Mouse (Mus musculus): ENCODE results near the gene Cdkl1. TPM values are rescaled to one million over a fixed set of nuclear protein-coding genes. Genes with fewer than 3 reads are reported as not detected.

Gene Cdkl1
- polyA plus RNA-seq, 1 experiment: 99.0 TPM

DNA sequence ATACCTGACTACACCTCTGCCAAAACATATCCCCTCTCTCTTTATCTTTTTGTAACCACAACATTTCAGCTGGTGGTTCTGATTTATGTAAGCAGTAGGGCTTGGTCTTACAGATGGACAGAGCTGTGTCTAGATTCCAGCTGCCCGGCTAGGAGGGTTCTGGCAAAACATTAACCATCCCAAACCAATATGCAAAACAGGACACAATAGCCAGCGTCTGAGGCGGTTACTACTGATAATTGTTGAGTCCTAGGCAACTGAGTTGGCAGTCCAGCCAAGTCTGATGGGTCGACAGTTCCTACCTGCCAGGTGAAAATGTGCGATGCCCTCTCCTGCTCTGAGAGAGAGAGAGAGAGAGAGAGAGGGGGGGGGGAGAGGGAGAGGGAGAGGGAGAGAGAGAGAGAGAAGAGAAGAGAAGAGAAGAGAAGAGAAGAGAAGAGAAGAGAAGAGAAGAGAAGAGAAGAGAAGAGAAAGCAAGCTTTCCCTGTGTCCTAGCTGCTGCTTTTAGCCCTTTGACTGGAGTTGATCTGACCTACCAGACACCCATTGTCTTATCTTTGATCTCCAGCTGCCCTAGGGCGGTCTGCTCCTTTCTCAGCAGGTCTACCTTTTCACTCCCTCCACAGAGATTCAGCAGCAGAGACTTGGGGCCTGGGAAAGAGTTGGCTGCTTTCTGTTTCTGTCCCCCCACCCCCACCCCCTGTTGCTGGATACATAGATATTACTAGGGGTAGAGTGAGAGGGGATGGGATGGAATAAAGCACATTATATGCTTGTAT, 7.6 kb downstream of the Cdkl1 start:
- 36% methylated on average over 6 of the region's 6 CpGs for WGBS
- DNase-seq: peak; percentile 94
- H3K4me3 ChIP-seq (ENCODE audit: insufficient read depth, low read depth, low read length): no peak overlapping the region
- H3K36me3 ChIP-seq (ENCODE audit: control insufficient read depth, insufficient read depth, low read length): no peaks in the 10 kb centered on the region; the same call in 1 of the 2 replicates
- H3K27me3 ChIP-seq (replicated peaks; ENCODE audit: control insufficient read depth, insufficient read depth, low read length): no peaks in the 10 kb centered on the region
- TF ChIP-seq POLR2A (IDR thresholded peaks at IDR 0.05; ENCODE audit: low read depth, low read length) (no peak), CTCF (conservative IDR thresholded peaks at IDR 0.05; ENCODE audit: insufficient read depth, insufficient read length, low read depth, low read length) (no peak)
- H3K4me1 ChIP-seq (ENCODE audit: control insufficient read depth, insufficient read depth, low read length): peaks cover 41% of the 10 kb centered on the region
- peak overlapping the region; percentile 98 for H3K27ac ChIP-seq (ENCODE audit: insufficient read depth, low read depth, low read length)

DNA sequence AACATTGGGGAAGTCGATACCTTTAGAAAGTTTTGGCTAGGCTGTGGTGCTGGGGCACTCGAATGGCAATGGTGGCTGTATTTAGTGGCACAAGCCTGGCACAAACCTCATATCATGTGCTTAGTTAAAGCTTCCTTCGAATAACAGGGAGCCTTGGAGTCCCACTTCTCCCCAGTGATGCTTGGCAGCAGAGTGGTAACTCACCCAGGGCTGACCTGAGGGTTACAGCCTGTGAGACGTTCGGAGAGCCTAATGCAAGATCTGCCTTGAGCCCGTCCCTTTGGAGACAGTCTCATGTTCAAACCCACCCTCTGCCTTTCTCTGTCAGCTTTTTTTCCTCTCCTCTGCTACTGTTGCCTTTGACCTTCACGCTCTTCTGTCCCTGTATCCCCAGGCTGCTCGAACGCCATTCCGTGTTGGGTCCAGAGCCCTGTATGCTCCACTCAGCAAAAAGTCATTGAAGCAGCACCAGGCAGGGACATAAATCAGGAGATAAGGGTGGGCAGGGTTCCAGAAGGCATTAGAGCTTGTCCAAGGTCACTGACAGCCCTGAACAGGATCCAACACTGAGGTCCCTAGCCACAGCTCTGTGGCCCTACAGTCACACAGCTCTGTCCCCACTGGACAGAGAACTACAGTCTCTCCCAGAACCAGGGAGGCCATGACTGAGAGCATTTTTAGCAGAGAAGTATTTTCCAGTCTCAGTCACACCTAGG, 9.0 kb downstream of the Cdkl1 start:
- DNase-seq: peak; percentile 97
- Histone ChIP-seq H3K4me3 (ENCODE audit: insufficient read depth, low read depth, low read length) (no peak overlapping the region), H3K27me3 (replicated peaks; ENCODE audit: control insufficient read depth, insufficient read depth, low read length) (no peaks in the 10 kb centered on the region), H3K4me1 (ENCODE audit: control insufficient read depth, insufficient read depth, low read length) (peaks cover 50% of the 10 kb centered on the region), H3K36me3 (ENCODE audit: control insufficient read depth, insufficient read depth, low read length) (no peaks in the 10 kb centered on the region; the same call in 1 of the 2 replicates), H3K27ac (ENCODE audit: insufficient read depth, low read depth, low read length) (peak overlapping the region; percentile 98)
- 16% methylated on average over 10 of the region's 10 CpGs for WGBS
- TF ChIP-seq POLR2A (IDR thresholded peaks at IDR 0.05; ENCODE audit: low read depth, low read length): peak; percentile 8
- TF ChIP-seq CTCF (conservative IDR thresholded peaks at IDR 0.05; ENCODE audit: insufficient read depth, insufficient read length, low read depth, low read length): no peak

DNA sequence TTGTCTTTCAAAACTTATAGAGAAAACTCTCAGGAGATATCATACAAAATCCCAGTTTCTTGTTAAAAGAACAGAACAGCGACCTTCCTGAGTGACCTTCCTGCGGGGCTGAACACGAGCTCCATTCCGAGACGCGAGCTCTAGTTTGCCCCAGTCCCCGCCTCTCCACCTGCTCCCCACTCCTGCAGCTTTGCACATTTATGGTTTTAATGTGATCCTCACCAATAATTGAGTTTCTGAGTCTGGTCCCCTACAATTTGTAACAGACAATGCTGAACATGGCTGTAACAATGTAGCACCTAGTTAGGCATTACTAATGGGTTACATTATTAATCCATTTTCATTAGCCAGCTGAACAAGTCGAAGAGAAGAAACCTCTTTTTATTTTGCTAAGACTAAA, 9.6 kb downstream of the Cdkl1 start:
- 38% methylated on average over 8 of the region's 8 CpGs for WGBS
- DNase-seq: peak; percentile 70
- TF ChIP-seq CTCF (conservative IDR thresholded peaks at IDR 0.05; ENCODE audit: insufficient read depth, insufficient read length, low read depth, low read length) (no peak), POLR2A (IDR thresholded peaks at IDR 0.05; ENCODE audit: low read depth, low read length) (no peak)
- Histone ChIP-seq H3K4me3 (ENCODE audit: insufficient read depth, low read depth, low read length) (no peak overlapping the region), H3K4me1 (ENCODE audit: control insufficient read depth, insufficient read depth, low read length) (peaks cover 56% of the 10 kb centered on the region), H3K27me3 (replicated peaks; ENCODE audit: control insufficient read depth, insufficient read depth, low read length) (no peaks in the 10 kb centered on the region), H3K36me3 (ENCODE audit: control insufficient read depth, insufficient read depth, low read length) (no peaks in the 10 kb centered on the region; the same call in 1 of the 2 replicates), H3K27ac (ENCODE audit: insufficient read depth, low read depth, low read length) (peak overlapping the region; percentile 98)

DNA sequence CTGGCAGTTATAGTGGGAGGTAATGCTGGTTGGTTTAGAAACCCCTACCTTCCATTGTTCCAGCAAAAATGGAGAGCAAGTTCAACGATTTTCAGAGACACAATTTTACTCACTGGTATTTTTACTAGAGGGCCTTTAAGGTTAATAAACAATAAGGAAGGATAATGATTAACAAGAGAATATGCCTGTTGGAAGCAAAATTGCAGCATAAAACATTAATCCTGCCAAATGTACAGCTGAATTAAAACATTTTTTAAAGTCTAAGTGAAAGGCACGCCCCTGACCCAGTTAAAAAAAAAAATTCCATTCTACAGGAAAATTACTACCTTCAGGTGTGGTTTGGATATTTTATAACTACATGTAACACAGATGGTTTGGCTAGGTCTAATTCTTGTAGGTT, 13.1 kb downstream of the Cdkl1 start:
- H3K27ac ChIP-seq (ENCODE audit: insufficient read depth, low read depth, low read length): peak overlapping the region; percentile 99
- H3K4me3 ChIP-seq (ENCODE audit: insufficient read depth, low read depth, low read length): no peak overlapping the region
- 26% methylated on average over 2 of the region's 2 CpGs for WGBS
- DNase-seq: peak; percentile 82
- H3K36me3 ChIP-seq (ENCODE audit: control insufficient read depth, insufficient read depth, low read length): no peaks in the 10 kb centered on the region; the same call in 1 of the 2 replicates
- H3K27me3 ChIP-seq (replicated peaks; ENCODE audit: control insufficient read depth, insufficient read depth, low read length): no peaks in the 10 kb centered on the region
- TF ChIP-seq CTCF (conservative IDR thresholded peaks at IDR 0.05; ENCODE audit: insufficient read depth, insufficient read length, low read depth, low read length): no peak
- no peak for TF ChIP-seq POLR2A (IDR thresholded peaks at IDR 0.05; ENCODE audit: low read depth, low read length)
- H3K4me1 ChIP-seq (ENCODE audit: control insufficient read depth, insufficient read depth, low read length): peaks cover 51% of the 10 kb centered on the region

DNA sequence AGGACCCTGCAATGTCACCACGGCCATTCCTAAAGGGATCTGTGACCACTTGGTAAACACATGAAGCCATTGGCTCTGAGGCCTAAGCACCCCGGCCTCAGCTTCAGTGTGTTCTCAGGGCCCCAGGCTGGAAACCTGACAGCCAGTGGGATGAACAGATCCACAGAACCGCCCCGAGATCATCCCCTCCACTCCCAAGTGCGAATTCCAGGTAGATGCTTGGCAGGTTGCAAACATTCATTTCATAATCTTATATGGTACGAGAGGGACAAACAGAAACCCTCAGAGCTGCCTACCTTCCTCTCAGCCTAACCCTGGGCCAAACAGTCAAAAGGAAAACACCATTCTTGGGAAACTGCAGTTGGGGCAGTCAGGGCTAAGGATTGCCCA, 13.7 kb downstream of the Cdkl1 start:
- Histone ChIP-seq H3K36me3 (ENCODE audit: control insufficient read depth, insufficient read depth, low read length) (no peaks in the 10 kb centered on the region; the same call in 1 of the 2 replicates), H3K4me1 (ENCODE audit: control insufficient read depth, insufficient read depth, low read length) (peaks cover 48% of the 10 kb centered on the region), H3K4me3 (ENCODE audit: insufficient read depth, low read depth, low read length) (no peak overlapping the region), H3K27ac (ENCODE audit: insufficient read depth, low read depth, low read length) (peak overlapping the region; percentile 99), H3K27me3 (replicated peaks; ENCODE audit: control insufficient read depth, insufficient read depth, low read length) (no peaks in the 10 kb centered on the region)
- peak; percentile 69 for DNase-seq
- TF ChIP-seq POLR2A (IDR thresholded peaks at IDR 0.05; ENCODE audit: low read depth, low read length): no peak
- 50% methylated on average over 6 of the region's 6 CpGs for WGBS

DNA sequence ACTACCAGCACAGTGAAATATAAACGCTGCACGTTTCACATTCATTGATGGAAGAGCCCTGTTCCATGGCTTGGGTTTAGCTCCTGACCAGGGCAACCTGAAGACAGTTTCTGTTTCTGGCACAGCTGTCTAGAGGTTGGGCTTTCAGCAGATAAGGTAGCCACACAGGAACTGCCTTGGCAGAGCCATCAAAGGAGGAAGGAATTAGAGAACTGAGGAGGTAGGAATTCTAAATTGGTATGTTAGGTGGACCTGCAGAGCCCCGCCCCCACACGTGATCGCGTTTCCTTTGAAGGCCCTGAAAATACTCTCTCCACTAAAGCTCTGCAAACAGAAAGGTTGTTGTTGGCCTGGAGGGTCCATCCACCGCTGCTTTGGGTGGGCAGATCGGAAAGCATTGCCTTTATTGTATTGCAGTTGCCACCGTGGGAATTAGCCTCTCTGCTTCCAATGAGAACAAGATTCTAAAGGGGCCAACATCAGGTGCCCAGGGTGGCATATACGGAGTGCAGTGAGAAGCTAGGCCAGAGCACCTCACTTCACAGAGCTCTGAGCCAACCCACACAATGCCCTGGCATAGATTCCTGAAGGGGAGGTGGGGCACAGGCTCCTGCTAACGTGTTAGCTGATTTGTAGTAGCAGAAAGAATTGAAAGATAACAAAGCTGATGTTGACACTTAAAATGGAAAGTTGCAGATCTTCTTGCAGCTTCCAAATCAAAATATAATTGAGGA, 14.3 kb downstream of the Cdkl1 start:
- no peaks in the 10 kb centered on the region for H3K27me3 ChIP-seq (replicated peaks; ENCODE audit: control insufficient read depth, insufficient read depth, low read length)
- H3K36me3 ChIP-seq (ENCODE audit: control insufficient read depth, insufficient read depth, low read length): no peaks in the 10 kb centered on the region; the same call in 1 of the 2 replicates
- DNase-seq: peak; percentile 78
- H3K4me3 ChIP-seq (ENCODE audit: insufficient read depth, low read depth, low read length): no peak overlapping the region
- H3K27ac ChIP-seq (ENCODE audit: insufficient read depth, low read depth, low read length): peak overlapping the region; percentile 99
- TF ChIP-seq CTCF (conservative IDR thresholded peaks at IDR 0.05; ENCODE audit: insufficient read depth, insufficient read length, low read depth, low read length) (no peak), POLR2A (IDR thresholded peaks at IDR 0.05; ENCODE audit: low read depth, low read length) (no peak)
- H3K4me1 ChIP-seq (ENCODE audit: control insufficient read depth, insufficient read depth, low read length): peaks cover 44% of the 10 kb centered on the region
- WGBS: 38% methylated on average over 11 of the region's 11 CpGs
